Mouse (Mus musculus): ENCODE data around the gene Spred3. TPM values are rescaled to one million over a fixed set of nuclear protein-coding genes. Genes with fewer than 3 reads are reported as not detected.

Gene Spred3
- polyA plus RNA-seq (2014; fragmentation: Illumina TruSeq; extraction: RNeasy Lipid Tissue Mini Kit (QIAGEN cat#74804); ENCODE audit: low read depth, low replicate concordance), result 4.9 TPM

GRCm38 (mm10) chr7:29170066-29170754, at the start of gene Spred3, which contains the start of gene Ggn:
Gene Spred3 (minus strand): TSS chr7:29170411.
Gene Ggn (plus strand): TSS chr7:29170210.

GRCm38 (mm10) chr7:29213675-29214082, 43.5 kb upstream of the Spred3 start, which contains the start of gene Catsperg1:
Gene Catsperg1 (minus strand): TSS chr7:29214035.

GRCm38 (mm10) chr7:29180077-29180853, 10.1 kb upstream of the Spred3 start, which contains the start of gene Psmd8:
Gene Psmd8 (minus strand): TSS chr7:29180701.

GRCm38 (mm10) chr7:29155838-29156782, 14.1 kb downstream of the Spred3 start, which contains the start of gene Fam98c:
Gene Fam98c (minus strand): TSS chr7:29156234.

GRCm38 (mm10) chr7:29134693-29135386, 35.4 kb downstream of the Spred3 start, which contains the start of gene Rasgrp4:
Gene Rasgrp4 (plus strand): TSS chr7:29134851.

GRCm38 (mm10) chr7:29124970-29125369, 45.2 kb downstream of the Spred3 start, which contains the start of gene Ryr1:
Gene Ryr1 (minus strand): TSS chr7:29125179.

Other genes starting within 250 kb of the Spred3 start
- gene Actn4, start 208.1 kb downstream of the Spred3 start, polyA plus RNA-seq (2014; fragmentation: Illumina TruSeq; extraction: RNeasy Lipid Tissue Mini Kit (QIAGEN cat#74804); ENCODE audit: low read depth, low replicate concordance), result 202 TPM
- gene Eif3k, start 188.5 kb downstream of the Spred3 start, polyA plus RNA-seq (2014; fragmentation: Illumina TruSeq; extraction: RNeasy Lipid Tissue Mini Kit (QIAGEN cat#74804); ENCODE audit: low read depth, low replicate concordance), result 266 TPM
- 4.1 TPM for gene Map4k1, start 188.4 kb downstream of the Spred3 start, polyA plus RNA-seq (2014; fragmentation: Illumina TruSeq; extraction: RNeasy Lipid Tissue Mini Kit (QIAGEN cat#74804); ENCODE audit: low read depth, low replicate concordance)
- 0.19 TPM for gene Ryr1, start 45.2 kb downstream of the Spred3 start, polyA plus RNA-seq (2014; fragmentation: Illumina TruSeq; extraction: RNeasy Lipid Tissue Mini Kit (QIAGEN cat#74804); ENCODE audit: low read depth, low replicate concordance)
- gene Rasgrp4, start 35.6 kb downstream of the Spred3 start, polyA plus RNA-seq (2014; fragmentation: Illumina TruSeq; extraction: RNeasy Lipid Tissue Mini Kit (QIAGEN cat#74804); ENCODE audit: low read depth, low replicate concordance), result 5.3 TPM
- gene Fam98c, start 14.2 kb downstream of the Spred3 start, polyA plus RNA-seq (2014; fragmentation: Illumina TruSeq; extraction: RNeasy Lipid Tissue Mini Kit (QIAGEN cat#74804); ENCODE audit: low read depth, low replicate concordance), result 29.7 TPM
- 7.8 TPM for gene Ggn, start 201 bp downstream of the Spred3 start, polyA plus RNA-seq (2014; fragmentation: Illumina TruSeq; extraction: RNeasy Lipid Tissue Mini Kit (QIAGEN cat#74804); ENCODE audit: low read depth, low replicate concordance)
- 144 TPM for gene Psmd8, start 10.3 kb upstream of the Spred3 start, polyA plus RNA-seq (2014; fragmentation: Illumina TruSeq; extraction: RNeasy Lipid Tissue Mini Kit (QIAGEN cat#74804); ENCODE audit: low read depth, low replicate concordance)
- gene Catsperg1, start 43.6 kb upstream of the Spred3 start, polyA plus RNA-seq (2014; fragmentation: Illumina TruSeq; extraction: RNeasy Lipid Tissue Mini Kit (QIAGEN cat#74804); ENCODE audit: low read depth, low replicate concordance), result 10.8 TPM
- gene Kcnk6, start 62.1 kb upstream of the Spred3 start, polyA plus RNA-seq (2014; fragmentation: Illumina TruSeq; extraction: RNeasy Lipid Tissue Mini Kit (QIAGEN cat#74804); ENCODE audit: low read depth, low replicate concordance), result 4.2 TPM
- gene Yif1b, start 67.9 kb upstream of the Spred3 start, polyA plus RNA-seq (2014; fragmentation: Illumina TruSeq; extraction: RNeasy Lipid Tissue Mini Kit (QIAGEN cat#74804); ENCODE audit: low read depth, low replicate concordance), result 70.2 TPM
- gene 2200002D01Rik, start 78.1 kb upstream of the Spred3 start, polyA plus RNA-seq (2014; fragmentation: Illumina TruSeq; extraction: RNeasy Lipid Tissue Mini Kit (QIAGEN cat#74804); ENCODE audit: low read depth, low replicate concordance), result 3.5 TPM
- 454 TPM for gene Spint2, start 111.5 kb upstream of the Spred3 start, polyA plus RNA-seq (2014; fragmentation: Illumina TruSeq; extraction: RNeasy Lipid Tissue Mini Kit (QIAGEN cat#74804); ENCODE audit: low read depth, low replicate concordance)
- 12.8 TPM for gene Ppp1r14a, start 118.9 kb upstream of the Spred3 start, polyA plus RNA-seq (2014; fragmentation: Illumina TruSeq; extraction: RNeasy Lipid Tissue Mini Kit (QIAGEN cat#74804); ENCODE audit: low read depth, low replicate concordance)
- gene Dpf1, start 133.5 kb upstream of the Spred3 start, polyA plus RNA-seq (2014; fragmentation: Illumina TruSeq; extraction: RNeasy Lipid Tissue Mini Kit (QIAGEN cat#74804); ENCODE audit: low read depth, low replicate concordance), result 2.1 TPM

Data from adipose tissue, adult 10 weeks (tissue).